Mouse (Mus musculus): ENCODE measurements around the gene Galnt10. TPM values are rescaled to one million over a fixed set of nuclear protein-coding genes. Genes with fewer than 3 reads are reported as not detected.

The Galnt10 gene
- polyA plus RNA-seq, 1 experiment from 2014 or later, result 16.9 TPM

DNA sequence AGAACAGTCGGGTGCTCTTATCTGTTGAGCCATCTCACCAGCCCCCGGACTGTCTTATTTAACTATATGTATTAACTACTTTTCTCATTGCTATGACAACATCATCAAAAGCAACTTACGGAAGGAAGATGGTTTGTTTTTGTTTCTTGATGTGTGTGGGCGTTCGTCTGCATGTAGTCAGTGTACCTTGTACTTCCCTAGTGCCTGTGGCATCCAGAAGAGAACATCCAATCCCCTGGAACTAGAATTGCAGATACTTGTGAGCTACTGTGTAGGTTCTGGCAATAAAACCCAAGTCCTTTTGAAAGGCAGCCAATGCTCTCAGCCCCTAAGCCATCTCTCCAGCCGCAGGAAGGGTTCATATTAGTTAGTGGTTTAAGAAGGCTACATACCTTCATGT lies 72.8 kb downstream of the Galnt10 start:
- H3K4me3 ChIP-seq (ENCODE audit: low read length), result no peak overlapping the region
- H3K27ac ChIP-seq (ENCODE audit: low read length), result no peak overlapping the region
- no peak overlapping the region for H3K4me2 ChIP-seq (ENCODE audit: low read depth, low read length)
- no peaks in the 10 kb centered on the region for H3K9me3 ChIP-seq (ENCODE audit: control insufficient read depth, low read length)
- H3K36me3 ChIP-seq (ENCODE audit: control insufficient read depth, insufficient read depth, low read length), result 0 out of 2 replicates have a peak, but pooled peaks cover 2% of the 10 kb centered on the region
- WGBS, result 93% methylated on average over 6 of the region's 6 CpGs
- no peaks in the 10 kb centered on the region for H3K27me3 ChIP-seq (replicated peaks; ENCODE audit: control insufficient read depth, insufficient read depth, low read length)
- H3K9ac ChIP-seq (ENCODE audit: low read depth, low read length), result no peak overlapping the region
- H3K4me1 ChIP-seq (ENCODE audit: control insufficient read depth, insufficient read depth, low read length), result peaks cover 9% of the 10 kb centered on the region
- no peak for ATAC-seq

DNA sequence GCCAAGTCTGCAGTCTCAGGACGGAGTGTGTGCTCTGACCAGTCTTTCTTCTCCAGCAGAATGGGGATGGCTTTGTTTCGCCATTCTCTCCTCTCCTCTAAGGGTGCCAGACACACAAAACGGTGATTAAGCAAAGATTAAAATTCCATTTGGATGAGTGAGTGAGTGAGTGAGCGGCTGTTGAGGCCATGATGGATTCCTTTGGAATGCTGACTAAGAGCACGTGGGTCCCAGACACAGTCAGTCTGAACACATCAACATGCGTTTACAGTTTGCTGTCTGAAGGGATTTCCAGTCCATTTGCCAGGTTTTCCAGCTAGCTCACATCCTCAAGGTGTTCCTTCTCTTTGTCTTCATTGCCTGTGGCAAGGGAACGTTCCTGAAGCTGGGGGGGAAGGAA lies 74.4 kb downstream of the Galnt10 start:
- ATAC-seq, result peak; percentile 58
- H3K9me3 ChIP-seq (ENCODE audit: control insufficient read depth, low read length), result no peaks in the 10 kb centered on the region
- no peak overlapping the region for H3K4me2 ChIP-seq (ENCODE audit: low read depth, low read length)
- H3K4me3 ChIP-seq (ENCODE audit: low read length), result no peak overlapping the region
- H3K36me3 ChIP-seq (ENCODE audit: control insufficient read depth, insufficient read depth, low read length), result 0 out of 2 replicates have a peak, but pooled peaks cover 2% of the 10 kb centered on the region
- no peaks in the 10 kb centered on the region for H3K27me3 ChIP-seq (replicated peaks; ENCODE audit: control insufficient read depth, insufficient read depth, low read length)
- H3K27ac ChIP-seq (ENCODE audit: low read length), result peak overlapping the region; percentile 59
- H3K4me1 ChIP-seq (ENCODE audit: control insufficient read depth, insufficient read depth, low read length), result peaks cover 5% of the 10 kb centered on the region
- WGBS, result 26% methylated on average over 7 of the region's 7 CpGs
- H3K9ac ChIP-seq (ENCODE audit: low read depth, low read length), result no peak overlapping the region

GRCm38 (mm10) chr11:57720076-57720475 lies 74.8 kb downstream of the Galnt10 start:
- Histone ChIP-seq H3K27me3 (replicated peaks; ENCODE audit: control insufficient read depth, insufficient read depth, low read length) (no peaks in the 10 kb centered on the region), H3K4me2 (ENCODE audit: low read depth, low read length) (no peak overlapping the region), H3K4me1 (ENCODE audit: control insufficient read depth, insufficient read depth, low read length) (peaks cover 5% of the 10 kb centered on the region), H3K9ac (ENCODE audit: low read depth, low read length) (no peak overlapping the region), H3K27ac (ENCODE audit: low read length) (peak overlapping the region; percentile 59), H3K36me3 (ENCODE audit: control insufficient read depth, insufficient read depth, low read length) (0 out of 2 replicates have a peak, but pooled peaks cover 2% of the 10 kb centered on the region), H3K9me3 (ENCODE audit: control insufficient read depth, low read length) (no peaks in the 10 kb centered on the region), H3K4me3 (ENCODE audit: low read length) (no peak overlapping the region)
- ATAC-seq, result peak; percentile 87
- WGBS, result 52% methylated on average over 6 of the region's 6 CpGs

DNA sequence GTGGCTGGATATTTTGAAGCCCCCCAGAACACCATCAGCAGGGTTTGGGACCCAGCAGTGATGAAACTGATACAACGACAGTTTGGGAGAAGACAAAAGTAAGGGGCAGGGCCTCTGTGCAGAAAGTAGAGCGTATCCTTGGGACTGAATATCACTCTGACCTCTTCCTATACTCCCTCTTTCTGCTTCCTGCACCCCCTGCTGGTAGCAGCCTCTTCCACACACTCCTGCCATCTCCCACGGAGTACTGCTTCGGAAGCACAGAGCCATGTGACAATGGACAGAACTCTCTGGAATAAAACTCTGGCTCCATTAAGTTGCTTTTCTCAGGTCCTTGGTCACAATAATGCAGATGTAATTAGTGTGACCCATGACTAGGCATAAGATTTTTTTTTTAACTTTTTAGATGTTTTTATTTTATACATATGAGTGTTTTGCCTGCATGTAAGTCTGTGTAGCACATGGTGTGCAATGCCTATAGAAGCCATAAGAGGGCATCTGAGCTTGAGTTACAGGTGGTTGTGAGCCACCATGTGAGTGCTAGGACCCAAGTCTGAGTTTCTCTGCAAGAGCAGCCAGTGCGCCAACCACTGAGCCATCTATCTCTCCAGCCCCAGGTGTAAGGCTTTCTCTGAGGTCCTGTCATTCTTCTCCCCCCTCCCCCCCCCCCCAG lies 79.7 kb downstream of the Galnt10 start:
- no peaks in the 10 kb centered on the region for H3K9me3 ChIP-seq (ENCODE audit: control insufficient read depth, low read length)
- no peaks in the 10 kb centered on the region for H3K27me3 ChIP-seq (replicated peaks; ENCODE audit: control insufficient read depth, insufficient read depth, low read length)
- no peak overlapping the region for H3K4me3 ChIP-seq (ENCODE audit: low read length)
- H3K9ac ChIP-seq (ENCODE audit: low read depth, low read length), result no peak overlapping the region
- H3K4me2 ChIP-seq (ENCODE audit: low read depth, low read length), result no peak overlapping the region
- H3K36me3 ChIP-seq (ENCODE audit: control insufficient read depth, insufficient read depth, low read length), result 0 out of 2 replicates have a peak, but pooled peaks cover 2% of the 10 kb centered on the region
- peaks cover 7% of the 10 kb centered on the region; the same call in 1 of the 2 replicates for H3K4me1 ChIP-seq (ENCODE audit: control insufficient read depth, insufficient read depth, low read length)
- no peak for ATAC-seq
- no peak overlapping the region for H3K27ac ChIP-seq (ENCODE audit: low read length)
- 84% methylated on average over 5 of the region's 5 CpGs for WGBS

DNA sequence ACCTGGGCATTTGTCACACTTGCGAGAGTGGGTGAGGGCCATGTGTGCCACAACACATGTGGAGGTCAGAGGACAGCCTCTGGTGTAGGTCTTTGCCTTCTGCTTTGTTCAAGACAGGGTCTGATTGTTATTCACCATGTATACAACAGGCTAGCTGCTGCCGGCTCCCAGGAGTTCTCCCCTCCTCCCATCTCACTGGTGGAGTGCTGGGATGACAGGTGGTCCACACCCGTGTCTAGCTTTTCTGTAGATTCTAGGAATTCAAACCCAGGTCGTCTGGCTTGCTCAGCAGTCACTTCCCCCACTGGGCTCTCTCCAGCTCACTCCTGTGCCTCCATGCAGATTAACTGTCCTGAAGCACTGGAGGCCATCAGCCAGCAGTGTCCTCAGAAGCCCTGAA lies 80.7 kb downstream of the Galnt10 start:
- Histone ChIP-seq H3K27ac (ENCODE audit: low read length) (no peak overlapping the region), H3K4me2 (ENCODE audit: low read depth, low read length) (no peak overlapping the region), H3K9ac (ENCODE audit: low read depth, low read length) (no peak overlapping the region), H3K4me1 (ENCODE audit: control insufficient read depth, insufficient read depth, low read length) (peaks cover 7% of the 10 kb centered on the region; the same call in 1 of the 2 replicates), H3K27me3 (replicated peaks; ENCODE audit: control insufficient read depth, insufficient read depth, low read length) (no peaks in the 10 kb centered on the region), H3K9me3 (ENCODE audit: control insufficient read depth, low read length) (no peaks in the 10 kb centered on the region), H3K36me3 (ENCODE audit: control insufficient read depth, insufficient read depth, low read length) (0 out of 2 replicates have a peak, but pooled peaks cover 2% of the 10 kb centered on the region), H3K4me3 (ENCODE audit: low read length) (no peak overlapping the region)
- ATAC-seq, result no peak
- WGBS, result 55% methylated on average over 4 of the region's 4 CpGs

- Histone ChIP-seq H3K4me1 (ENCODE audit: control insufficient read depth, insufficient read depth, low read length) (peaks cover 8% of the 10 kb centered on the region), H3K4me2 (ENCODE audit: low read depth, low read length) (no peak overlapping the region), H3K4me3 (ENCODE audit: low read length) (no peak overlapping the region), H3K36me3 (ENCODE audit: control insufficient read depth, insufficient read depth, low read length) (no peaks in the 10 kb centered on the region), H3K27me3 (replicated peaks; ENCODE audit: control insufficient read depth, insufficient read depth, low read length) (no peaks in the 10 kb centered on the region), H3K27ac (ENCODE audit: low read length) (no peak overlapping the region), H3K9me3 (ENCODE audit: control insufficient read depth, low read length) (no peaks in the 10 kb centered on the region), H3K9ac (ENCODE audit: low read depth, low read length) (no peak overlapping the region)
- WGBS, result 56% methylated on average over 9 of the region's 9 CpGs
- peak; percentile 86 for ATAC-seq
Measured at GRCm38 (mm10) chr11:57727303-57727969, 82.2 kb downstream of the Galnt10 start.

GRCm38 (mm10) chr11:57732410-57733281 lies 87.4 kb downstream of the Galnt10 start:
- WGBS, result 51% methylated on average over 10 of the region's 10 CpGs
- H3K27me3 ChIP-seq (replicated peaks; ENCODE audit: control insufficient read depth, insufficient read depth, low read length), result no peaks in the 10 kb centered on the region
- peaks cover 7% of the 10 kb centered on the region for H3K4me1 ChIP-seq (ENCODE audit: control insufficient read depth, insufficient read depth, low read length)
- H3K4me3 ChIP-seq (ENCODE audit: low read length), result no peak overlapping the region
- peak; percentile 70 for ATAC-seq
- H3K9ac ChIP-seq (ENCODE audit: low read depth, low read length), result no peak overlapping the region
- H3K36me3 ChIP-seq (ENCODE audit: control insufficient read depth, insufficient read depth, low read length), result 0 out of 2 replicates have a peak, but pooled peaks cover 3% of the 10 kb centered on the region
- H3K9me3 ChIP-seq (ENCODE audit: control insufficient read depth, low read length), result no peaks in the 10 kb centered on the region
- H3K4me2 ChIP-seq (ENCODE audit: low read depth, low read length), result no peak overlapping the region
- no peak overlapping the region for H3K27ac ChIP-seq (ENCODE audit: low read length)

- Histone ChIP-seq H3K27me3 (replicated peaks; ENCODE audit: control insufficient read depth, insufficient read depth, low read length) (no peaks in the 10 kb centered on the region), H3K9me3 (ENCODE audit: control insufficient read depth, low read length) (no peaks in the 10 kb centered on the region), H3K36me3 (ENCODE audit: control insufficient read depth, insufficient read depth, low read length) (no peaks in the 10 kb centered on the region), H3K27ac (ENCODE audit: low read length) (no peak overlapping the region), H3K4me2 (ENCODE audit: low read depth, low read length) (no peak overlapping the region), H3K9ac (ENCODE audit: low read depth, low read length) (no peak overlapping the region), H3K4me3 (ENCODE audit: low read length) (no peak overlapping the region), H3K4me1 (ENCODE audit: control insufficient read depth, insufficient read depth, low read length) (no peaks in the 10 kb centered on the region)
- WGBS, result 86% methylated on average over 19 of the region's 19 CpGs
- ATAC-seq, result no peak
Measured at GRCm38 (mm10) chr11:57747294-57748080, 102.2 kb downstream of the Galnt10 start.
